8 mouse cellular contexts compared by ENCODE assay signal in genomic region chr8:125559066-125559653, GRCm38 (mm10). TPM values are rescaled to one million over a fixed set of nuclear protein-coding genes. Genes with fewer than 3 reads are reported as not detected.
DNase-seq lines count a peak whose midpoint lies in the region; ATAC-seq lines count a peak whose summit lies in the region.

No protein-coding gene starts in this region.

- H3K27ac ChIP-seq in heart, embryonic 11.5 days (ENCODE audit: low read depth, low read length) = peak overlapping the region; percentile 91
- H3K27ac ChIP-seq in hindbrain, embryonic 10.5 days = peak overlapping the region; percentile 79
- peak overlapping the region; percentile 90 for H3K27ac ChIP-seq in midbrain, embryonic 12.5 days (replicated peaks)

- peak overlapping the region; percentile 58 for H3K4me2 ChIP-seq in heart, embryonic 11.5 days
- peak overlapping the region; percentile 47 for H3K4me2 ChIP-seq in midbrain, embryonic 12.5 days (replicated peaks)

- no peak for ATAC-seq in heart, embryonic 11.5 days (replicated peaks; ENCODE audit: insufficient number of reproducible peaks, low FRiP score, low TSS enrichment)
- peak; percentile 66 for ATAC-seq in midbrain, embryonic 12.5 days (ENCODE audit: low FRiP score, low read depth)

- 52% methylated on average over 5 of the region's 5 CpGs for WGBS in heart, embryonic 11.5 days (ENCODE audit: insufficient replicate concordance)
- WGBS in hindbrain, embryonic 10.5 days = 70% methylated on average over 5 of the region's 5 CpGs
- 44% methylated on average over 5 of the region's 5 CpGs for WGBS in midbrain, embryonic 12.5 days

- H3K9ac ChIP-seq in heart, embryonic 11.5 days (ENCODE audit: low read depth, low read length) = peak overlapping the region; percentile 11
- peak overlapping the region; percentile 48; the same call in 1 of the 2 replicates for H3K9ac ChIP-seq in midbrain, embryonic 12.5 days (replicated peaks)

- H3K4me3 ChIP-seq in heart, embryonic 11.5 days (ENCODE audit: low read depth, low read length) = no peak overlapping the region
- no peak overlapping the region for H3K4me3 ChIP-seq in hindbrain, embryonic 10.5 days
- H3K4me3 ChIP-seq in midbrain, embryonic 12.5 days = no peak overlapping the region

- H3K36me3 ChIP-seq in heart, embryonic 11.5 days (ENCODE audit: control insufficient read depth, insufficient read depth, low read length) = no peaks in the 10 kb centered on the region
- H3K36me3 ChIP-seq in hindbrain, embryonic 10.5 days = peaks cover 10% of the 10 kb centered on the region
- no peaks in the 10 kb centered on the region for H3K36me3 ChIP-seq in midbrain, embryonic 12.5 days

- DNase-seq in heart, postnatal 14 days = no peak
- peak; percentile 37 for DNase-seq in MN1 (ENCODE audit: low spot score)
- DNase-seq in hindbrain, embryonic 10.5 days (ENCODE audit: low spot score) = no peak
- no peak for DNase-seq in right cerebral cortex, postnatal 25 days
- no peak for DNase-seq in adrenal gland, adult 8-10 months
- no peak for DNase-seq in kidney, postnatal 10 days

- H3K4me1 ChIP-seq in heart, embryonic 11.5 days (ENCODE audit: control insufficient read depth, insufficient read depth, low read length) = peaks cover 81% of the 10 kb centered on the region
- peaks cover 71% of the 10 kb centered on the region for H3K4me1 ChIP-seq in hindbrain, embryonic 10.5 days (replicated peaks)
- H3K4me1 ChIP-seq in midbrain, embryonic 12.5 days = peaks cover 66% of the 10 kb centered on the region

- intact Hi-C loops in heart, postnatal 14 days (cut with DNase I) = no loop called here

- H3K9me3 ChIP-seq in heart, embryonic 11.5 days (replicated peaks; ENCODE audit: control insufficient read depth, low read length) = no peaks in the 10 kb centered on the region
- H3K9me3 ChIP-seq in hindbrain, embryonic 10.5 days = no peaks in the 10 kb centered on the region
- H3K9me3 ChIP-seq in midbrain, embryonic 12.5 days = no peaks in the 10 kb centered on the region

- H3K27me3 ChIP-seq in heart, embryonic 11.5 days (ENCODE audit: control insufficient read depth, insufficient read depth, low read length) = no peaks in the 10 kb centered on the region
- H3K27me3 ChIP-seq in hindbrain, embryonic 10.5 days (ENCODE audit: insufficient read depth, poor library complexity, severe bottlenecking) = no peaks in the 10 kb centered on the region
- H3K27me3 ChIP-seq in midbrain, embryonic 12.5 days = peaks cover 12% of the 10 kb centered on the region

RNA-seq across cellular contexts. Expression of gene Sipa1l2, which starts 10.4 kb away (rescaled TPM):
- polyA plus RNA-seq in heart, embryonic 11.5 days (2014; fragmentation: Nextera tagmentation; extraction: Ambion mirVana) = 16.8 and 19.4 TPM in 2 replicates
- 10 to 100 TPM; 46.6 to 48.3 TPM for total RNA-seq in heart, postnatal 14 days (2021)
- polyA plus RNA-seq in hindbrain, embryonic 10.5 days (2016; fragmentation: Nextera tagmentation; extraction: Ambion mirVana) = 13.9 and 20.1 TPM in 2 replicates
- 43.7 and 45.4 TPM in 2 replicates for polyA plus RNA-seq in midbrain, embryonic 12.5 days (2016; fragmentation: Nextera tagmentation; extraction: Ambion mirVana)
- 10 to 100 TPM; 48.7 to 56.9 (median 53.8) TPM for total RNA-seq in adrenal gland, adult 8-10 months (2022)
